Mouse (Mus musculus) bone marrow macrophage, adult 2 months (primary cell): ENCODE data around the gene Mdm4.

Experiments
- CTCF ChIP-seq: IDR thresholded peaks from 2 replicates; pipeline ENCODE4 v1.5.1; 2012; ENCODE audit warnings: low read depth, mild to moderate bottlenecking, low read length, moderate library complexity
- POLR2A ChIP-seq: IDR thresholded peaks from 2 replicates; pipeline ENCODE4 v1.6.1; 2012; ENCODE audit warnings: mild to moderate bottlenecking, low read depth, low read length, borderline replicate concordance

GRCm38 (mm10) chr1:133030461-133030860, at the start of gene Mdm4:
- TF ChIP-seq CTCF (no peak), POLR2A (no peak)
